Mouse (Mus musculus) layer of hippocampus, adult 8-10 months (tissue): ENCODE results near the gene Kctd21. TPM values are rescaled to one million over a fixed set of nuclear protein-coding genes. Genes with fewer than 3 reads are reported as not detected.

Source experiments
- DNase-seq, 2 experiments: peaks; one replicate each; pipeline ENCODE4 v3.0.0; 2022; ENCODE audit warnings: low spot score in 2 of 2
- total RNA-seq, 4 experiments: library from RNA; stranded (reverse); gene quantifications; 2 replicates each; pipeline ENCODE4 v1.2.4; 2022

Gene Kctd21
- total RNA-seq, 4 experiments from 2014 or later = 11.1 to 16.0 (median 13.0) TPM

DNA sequence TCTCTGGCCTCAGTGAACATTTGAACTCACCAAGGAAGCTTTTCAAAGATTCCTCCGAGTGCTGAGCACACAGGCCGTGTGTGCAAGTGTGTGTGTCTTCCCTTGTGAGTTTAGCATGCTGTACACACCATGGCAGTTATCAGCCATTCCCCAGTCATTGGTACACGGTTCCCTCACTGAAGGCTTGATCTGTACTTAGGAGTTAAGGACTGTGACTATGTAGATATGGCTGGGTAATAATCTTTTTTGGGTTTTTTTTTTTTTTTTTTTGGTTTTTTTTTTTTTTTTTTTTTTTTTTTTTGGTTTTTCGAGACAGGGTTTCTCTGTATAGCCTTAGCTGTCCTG lies 14.7 kb downstream of the Kctd21 start:
- peak in 1 of 2 experiments; percentile 1 for DNase-seq

DNA sequence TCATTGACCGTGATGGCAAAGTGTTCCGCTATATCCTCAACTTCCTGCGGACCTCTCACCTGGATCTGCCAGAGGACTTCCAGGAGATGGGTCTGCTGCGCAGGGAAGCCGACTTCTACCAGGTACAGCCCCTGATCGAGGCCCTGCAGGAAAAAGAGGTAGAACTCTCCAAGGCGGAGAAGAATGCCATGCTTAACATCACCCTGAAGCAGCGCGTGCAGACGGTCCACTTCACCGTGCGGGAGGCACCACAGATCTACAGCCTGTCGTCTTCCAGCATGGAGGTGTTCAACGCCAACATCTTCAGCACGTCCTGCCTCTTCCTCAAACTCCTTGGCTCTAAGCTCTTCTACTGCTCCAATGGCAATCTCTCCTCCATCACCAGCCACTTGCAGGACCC lies 15.3 kb downstream of the Kctd21 start:
- peak in 1 of 2 experiments; percentile 3 for DNase-seq

DNA sequence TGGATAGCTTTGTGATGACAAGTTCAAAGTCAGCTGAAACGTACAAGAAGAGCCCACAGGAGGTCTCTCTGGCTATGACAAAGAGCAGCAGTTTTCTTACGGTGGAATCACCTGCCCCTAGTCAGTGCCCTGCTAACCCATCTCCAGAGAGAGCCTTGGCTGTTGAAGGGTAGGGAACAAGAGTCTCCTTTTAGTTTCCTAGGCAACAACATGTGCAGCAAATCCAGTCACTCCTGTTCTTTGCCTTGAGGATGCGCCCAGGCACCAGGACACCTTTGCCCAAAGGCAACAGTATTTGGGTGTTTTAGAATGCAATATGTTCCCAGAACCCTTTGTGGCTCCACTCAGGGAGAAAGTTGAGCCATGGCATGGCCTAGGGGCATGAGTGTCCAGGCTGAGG lies 16.2 kb downstream of the Kctd21 start:
- no peak for DNase-seq

DNA sequence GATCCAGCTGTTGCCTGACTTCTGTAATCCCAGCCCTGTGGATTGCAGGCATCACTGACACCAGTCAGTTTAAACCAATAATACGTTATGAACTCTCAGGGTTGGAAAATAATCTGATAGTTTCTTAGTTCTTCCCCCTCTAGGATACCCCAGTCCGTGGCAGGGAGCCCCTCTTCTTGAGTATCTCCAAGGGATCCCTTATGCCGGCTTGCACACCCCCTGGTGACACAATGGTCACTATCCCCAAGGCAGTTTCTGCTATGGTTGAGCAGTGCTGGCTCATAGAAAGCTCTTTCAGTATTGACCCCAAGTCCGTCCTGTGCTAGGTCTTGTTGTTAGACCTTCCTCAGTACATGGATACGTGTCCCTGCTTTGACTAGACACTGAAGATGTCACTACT lies 16.7 kb downstream of the Kctd21 start:
- no peak for DNase-seq

DNA sequence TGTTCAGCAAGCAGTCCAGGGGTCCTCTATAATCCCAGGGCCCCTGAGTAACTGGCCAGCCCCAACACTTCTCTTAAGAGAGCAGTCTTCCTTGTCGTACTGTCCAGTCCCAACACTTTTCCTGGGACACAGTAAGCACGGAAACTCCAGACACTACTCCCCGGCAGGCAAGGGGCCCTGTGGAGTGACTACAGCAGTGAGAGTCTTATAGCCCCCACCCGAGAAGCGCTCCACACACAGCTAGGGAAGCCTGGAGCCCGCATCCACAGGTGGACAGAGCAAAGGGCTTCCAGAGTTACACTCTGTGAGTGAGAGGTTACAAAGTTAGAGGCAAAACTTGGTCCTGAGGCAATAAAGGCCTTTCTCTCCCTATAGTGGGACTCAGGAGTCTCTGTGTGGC lies 17.3 kb downstream of the Kctd21 start:
- no peak for DNase-seq

DNA sequence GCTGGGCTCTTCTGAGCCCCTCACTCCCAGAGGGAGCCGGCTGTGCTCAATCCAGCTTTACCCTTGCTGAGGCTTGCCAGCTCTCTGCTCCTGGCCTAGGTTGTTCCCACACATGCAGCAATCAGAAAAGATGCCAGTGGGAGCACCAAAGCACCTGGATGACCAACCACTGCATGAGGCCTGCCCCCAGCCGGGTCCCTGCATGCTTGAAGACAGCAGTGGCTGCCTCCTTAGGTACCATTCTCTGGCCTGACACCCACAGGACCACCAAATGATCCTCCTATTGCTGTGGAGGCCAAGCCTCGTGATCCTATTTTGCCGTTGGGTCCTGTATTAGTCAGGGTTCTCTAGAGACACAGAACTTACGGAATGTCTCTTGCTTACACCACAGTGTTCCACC lies 18.8 kb downstream of the Kctd21 start:
- DNase-seq = no peak

DNA sequence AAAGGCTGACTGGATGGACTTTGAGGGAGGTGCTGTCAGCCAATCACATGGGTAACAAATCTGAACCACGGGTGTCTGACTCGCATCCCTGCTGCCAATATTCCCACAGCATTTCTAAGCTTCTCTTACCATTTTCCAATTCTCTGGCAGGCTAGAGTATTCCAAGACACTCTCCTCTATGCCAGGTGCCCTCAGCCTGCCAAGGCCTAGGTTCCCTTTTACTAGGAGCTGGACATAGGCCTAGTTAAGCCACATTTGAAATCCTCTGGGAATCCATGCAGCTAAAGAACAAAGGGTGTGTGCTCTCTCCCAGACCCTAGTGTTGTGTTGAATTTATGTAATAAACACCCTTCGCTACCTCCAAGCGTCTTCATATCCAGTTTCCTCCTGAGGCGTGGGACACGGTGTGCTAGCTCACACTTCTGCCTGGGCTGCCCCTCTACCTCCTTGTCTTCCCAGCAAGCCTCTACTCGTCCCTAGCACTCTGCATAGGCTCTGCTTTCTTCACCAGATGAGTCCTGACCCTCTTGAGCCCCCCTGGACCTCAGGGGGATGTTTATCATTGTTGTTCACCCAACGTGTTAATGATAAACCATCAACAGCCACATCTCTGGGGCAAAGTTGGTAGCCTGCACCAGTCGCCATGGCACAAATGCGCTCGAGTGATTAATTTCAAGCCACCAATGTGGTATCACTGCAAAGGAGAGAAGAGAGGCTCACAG lies 19.8 kb downstream of the Kctd21 start:
- no peak for DNase-seq

DNA sequence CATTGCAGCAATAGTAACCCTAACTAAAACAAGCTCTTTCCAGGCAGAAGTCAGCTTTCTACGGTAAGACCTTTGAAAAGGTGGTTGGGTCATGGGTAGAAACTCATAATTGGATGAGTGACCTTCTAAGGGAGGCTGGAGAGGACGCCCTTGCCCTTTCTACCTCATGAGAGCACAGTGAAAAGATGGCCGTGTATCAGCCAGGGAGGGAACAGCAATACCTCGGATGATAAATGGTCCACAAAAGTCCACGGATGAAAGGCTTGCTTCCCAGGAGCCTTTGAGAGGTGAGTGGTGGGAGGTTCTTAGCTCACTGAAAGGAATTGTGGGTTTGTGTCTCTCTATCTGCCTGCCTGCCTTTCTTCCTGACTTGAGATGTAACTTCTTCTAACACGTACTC lies 21.2 kb downstream of the Kctd21 start:
- DNase-seq = no peak

DNA sequence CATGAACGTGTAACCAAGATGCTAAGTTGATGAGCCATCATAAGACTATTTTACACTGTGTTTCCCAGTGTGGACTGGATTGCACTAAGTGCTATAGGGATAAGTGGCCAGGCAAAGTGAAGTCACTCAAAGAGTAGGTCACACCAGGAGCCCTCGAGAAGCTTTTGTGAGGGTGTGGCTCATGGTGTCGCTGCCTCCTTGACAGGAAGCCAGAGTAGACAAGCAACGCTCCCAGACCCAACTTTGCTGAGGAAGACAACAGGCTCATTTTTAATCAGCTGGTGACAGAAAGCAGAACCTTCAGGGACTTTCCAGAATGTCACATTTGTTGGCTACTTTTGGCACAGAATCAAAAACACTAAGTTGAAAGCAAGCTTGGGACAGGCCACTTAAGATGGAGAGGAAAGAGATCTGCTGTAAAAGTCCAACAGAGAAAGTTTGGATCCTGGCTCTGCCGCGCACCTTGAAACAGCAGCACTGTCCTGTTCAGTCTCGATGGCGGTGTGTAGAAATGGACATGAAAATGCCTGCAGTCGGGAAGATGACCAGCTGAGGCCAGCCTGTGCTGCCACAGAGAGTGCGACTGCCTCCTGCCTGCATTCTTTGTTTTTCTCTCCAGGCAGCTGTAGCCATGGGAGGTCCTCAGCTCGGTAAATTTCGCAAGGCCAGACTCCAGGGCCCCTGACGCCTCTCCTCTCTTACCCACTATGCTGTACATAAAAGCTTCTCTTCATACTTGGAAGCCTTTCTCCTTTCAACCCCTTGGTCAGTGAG lies 23.1 kb downstream of the Kctd21 start:
- no peak for DNase-seq

DNA sequence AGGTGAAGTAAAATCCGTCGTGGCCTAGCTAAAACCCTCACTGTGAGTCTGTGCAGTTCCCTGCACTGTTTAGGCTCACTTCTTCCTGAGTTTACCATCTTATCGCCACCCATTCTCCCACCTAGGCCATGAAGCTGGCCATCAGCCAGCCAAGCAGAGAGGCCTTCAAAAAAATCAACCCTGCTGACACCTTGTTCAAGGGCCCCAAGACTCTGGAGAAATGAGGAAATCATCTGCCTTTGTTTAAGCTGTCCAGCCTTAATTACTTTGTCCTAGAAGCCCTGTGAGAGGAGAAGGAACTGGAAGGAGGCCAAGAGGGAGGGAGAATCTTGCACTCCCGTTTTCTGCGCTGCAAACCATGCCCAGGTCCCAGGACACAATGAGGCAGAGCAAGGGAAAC lies 24.1 kb downstream of the Kctd21 start:
- no peak for DNase-seq

DNA sequence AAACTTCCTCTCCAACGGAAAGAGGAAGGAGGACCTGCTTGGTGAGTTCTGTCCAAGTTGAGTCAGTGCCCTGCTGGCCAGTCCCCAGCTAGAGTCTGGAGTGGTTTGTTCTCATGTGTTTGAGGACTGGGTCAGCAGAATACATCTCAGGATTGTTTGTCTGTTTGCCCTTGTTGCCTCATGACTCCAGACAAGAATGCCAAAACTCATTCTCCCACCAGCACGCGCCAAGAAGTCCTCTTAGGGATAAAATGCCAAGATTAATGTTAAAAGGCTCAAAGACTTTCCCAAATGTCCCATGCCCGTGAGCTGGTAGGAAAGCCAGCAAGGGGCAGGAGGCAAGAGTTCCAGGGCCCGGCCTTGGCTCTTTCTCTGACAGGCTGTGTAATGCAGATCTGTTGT lies 24.7 kb downstream of the Kctd21 start:
- DNase-seq = peak; percentile 38 to 54

DNA sequence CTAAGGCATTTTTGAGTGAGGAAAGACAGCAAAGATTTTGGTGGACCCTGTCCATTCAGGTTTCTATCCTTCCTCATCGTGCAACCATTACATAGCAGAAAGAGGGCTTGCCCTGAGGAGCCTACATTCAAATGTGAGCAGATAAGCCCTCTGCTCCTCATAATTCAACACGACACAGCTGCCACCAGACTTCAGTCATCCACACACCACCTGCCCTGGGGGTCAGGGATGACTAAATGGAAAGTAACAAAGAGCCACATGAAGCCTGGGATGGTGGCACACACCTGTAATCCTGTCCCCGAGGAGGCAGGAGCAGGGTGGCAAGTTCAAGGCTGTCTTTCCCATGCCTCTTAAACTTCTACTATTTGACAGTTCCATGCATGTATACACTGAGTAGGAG lies 25.7 kb downstream of the Kctd21 start:
- no peak for DNase-seq

DNA sequence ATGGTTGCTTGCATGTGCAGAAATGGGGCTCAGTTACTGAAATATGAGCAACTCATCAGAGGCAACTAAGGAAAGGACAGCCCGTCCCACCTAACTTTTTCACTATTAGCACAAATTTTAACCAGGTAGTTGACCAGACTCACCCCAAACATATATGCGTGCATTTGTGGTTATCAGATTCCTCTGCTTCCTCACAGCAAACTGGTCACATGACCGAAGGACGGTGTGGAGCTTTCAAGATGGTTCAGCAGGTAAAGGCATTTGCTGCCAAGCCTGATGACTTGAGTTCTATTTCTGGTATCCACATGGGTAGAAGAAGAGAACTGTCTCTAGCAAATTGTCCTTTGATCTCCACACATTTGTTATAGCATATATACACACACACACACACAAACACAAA lies 26.2 kb downstream of the Kctd21 start:
- no peak for DNase-seq

DNA sequence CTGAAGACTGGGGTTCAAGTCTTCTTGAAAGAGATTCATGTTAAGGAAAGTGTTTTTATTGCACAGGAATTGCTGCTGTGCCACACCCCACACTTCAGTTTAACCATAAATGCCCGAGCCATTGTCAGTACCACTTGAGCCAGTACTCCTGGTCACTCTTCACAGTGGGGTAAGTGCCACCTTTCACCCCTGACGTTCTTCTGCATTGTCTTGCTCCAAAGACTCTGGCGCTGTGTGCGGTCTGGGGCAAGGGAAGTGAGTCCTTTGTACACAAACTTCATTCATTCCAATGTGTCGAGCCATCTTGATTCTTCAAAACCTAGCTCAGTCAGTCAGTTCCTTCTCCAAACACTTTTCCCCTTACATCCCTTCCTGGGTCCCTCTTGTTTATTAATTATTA lies 28.0 kb downstream of the Kctd21 start:
- DNase-seq = no peak

DNA sequence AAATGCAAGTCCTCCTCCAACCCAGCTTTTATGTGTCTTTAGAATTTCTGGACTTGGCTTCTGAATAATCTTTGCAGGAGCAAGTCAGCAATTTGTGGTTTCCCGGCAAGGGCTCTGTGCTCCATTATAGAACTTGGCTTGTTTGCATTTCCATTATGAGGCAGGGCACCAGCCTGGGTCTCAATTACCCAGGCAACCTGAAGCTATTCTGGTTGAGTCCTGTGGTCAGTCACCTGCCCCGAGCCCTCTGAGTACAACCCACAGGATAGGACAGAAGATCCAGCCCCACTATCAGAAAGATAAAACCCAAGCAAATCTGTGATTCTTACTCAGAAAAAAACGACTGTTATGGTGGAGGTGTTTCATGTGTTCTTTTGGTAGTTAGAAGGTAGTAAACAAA lies 28.8 kb downstream of the Kctd21 start:
- DNase-seq = no peak

DNA sequence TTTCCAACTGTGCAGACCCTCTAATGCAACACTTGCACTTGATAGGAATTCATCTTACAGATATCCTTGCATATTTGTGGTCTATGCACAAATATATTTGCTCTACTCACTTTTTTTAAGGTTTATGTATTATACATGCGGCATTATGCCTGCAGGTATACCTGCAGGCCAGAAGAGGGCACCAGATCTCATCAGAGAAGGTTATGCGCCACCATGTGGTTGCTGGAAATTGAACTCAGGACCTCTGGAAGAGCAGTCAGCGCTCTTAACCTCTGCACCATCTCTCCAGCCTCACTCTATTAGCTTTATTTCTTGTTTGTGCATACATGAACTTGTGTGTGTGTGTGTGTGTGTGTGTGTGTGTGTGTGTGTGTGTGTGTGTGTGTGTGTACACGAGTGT lies 29.3 kb downstream of the Kctd21 start:
- DNase-seq = no peak

DNA sequence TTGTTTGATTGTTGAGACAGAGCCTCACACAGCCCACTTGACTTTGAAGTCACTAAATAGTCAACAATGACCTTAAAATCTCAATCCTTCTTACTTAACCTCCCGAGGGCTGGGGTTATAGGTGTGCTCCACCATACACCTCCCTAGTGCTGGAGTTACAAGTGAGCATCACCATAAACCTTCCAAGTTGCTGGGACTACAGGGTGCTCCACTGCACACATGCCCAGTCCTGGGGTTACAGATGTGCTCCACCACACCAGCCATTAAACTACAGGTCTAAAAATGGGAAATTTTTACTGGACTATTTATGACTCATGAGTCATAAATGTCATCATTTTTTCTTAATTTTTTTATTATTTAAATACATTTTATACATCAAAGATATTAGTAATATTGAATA lies 33.8 kb downstream of the Kctd21 start:
- no peak for DNase-seq

DNA sequence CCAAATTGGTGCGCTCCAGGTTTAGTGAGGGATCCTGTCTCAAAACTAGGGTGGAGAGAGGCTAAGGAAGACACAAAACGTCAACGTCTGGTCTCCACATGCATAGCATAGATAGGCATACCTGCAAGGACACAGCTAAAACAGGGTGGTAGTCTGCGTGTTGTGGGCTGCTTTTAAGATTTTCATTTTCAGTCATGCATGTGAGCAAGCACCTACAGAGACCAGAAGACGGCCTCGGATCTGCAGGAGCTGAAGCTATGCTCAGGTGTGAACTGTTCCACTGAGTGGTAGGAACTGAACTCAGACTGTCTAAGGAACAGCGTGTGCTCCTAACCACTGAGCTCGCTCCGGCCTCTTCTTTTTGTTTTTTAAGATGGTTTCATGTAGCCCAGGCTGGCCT lies 43.0 kb downstream of the Kctd21 start:
- DNase-seq = no peak

DNA sequence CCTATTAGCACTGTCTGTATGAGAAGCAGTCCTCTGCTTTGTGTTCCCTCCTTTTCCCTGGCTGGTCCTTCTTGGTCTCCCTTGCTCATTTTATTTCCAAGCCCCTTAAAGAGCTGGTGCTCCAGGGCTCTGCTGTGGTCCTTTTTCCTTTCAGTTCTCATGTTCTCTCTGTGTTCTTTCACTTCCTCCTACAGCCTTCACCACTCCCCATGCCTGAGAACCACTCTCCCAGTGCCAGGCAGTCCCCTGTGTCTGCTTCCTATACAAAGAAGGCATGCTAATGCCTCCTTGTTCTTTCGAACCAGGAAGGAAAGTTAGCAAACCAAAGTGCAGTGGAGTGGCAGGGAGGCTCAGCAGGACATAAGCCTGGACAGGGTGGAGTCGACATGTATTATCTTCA lies 43.8 kb downstream of the Kctd21 start:
- DNase-seq = no peak

DNA sequence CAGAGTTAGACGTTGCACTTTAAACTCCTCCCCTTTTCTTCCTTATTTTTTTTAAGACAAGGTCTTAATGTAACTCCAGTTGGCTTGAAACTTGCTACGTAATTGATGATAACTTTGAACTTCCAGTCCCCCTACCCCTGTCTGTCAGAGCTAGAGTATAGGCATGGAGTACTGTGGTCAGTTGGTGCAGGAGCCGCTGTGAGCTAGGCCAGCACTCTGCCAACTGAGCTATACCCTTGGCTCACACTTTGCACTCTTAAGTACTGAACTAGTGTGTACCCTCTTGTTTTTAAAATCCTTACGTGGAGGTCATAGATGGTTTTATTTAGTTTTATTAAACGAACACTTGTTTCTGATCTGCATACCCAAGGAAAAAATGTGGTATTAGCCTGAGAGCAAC lies 47.2 kb downstream of the Kctd21 start:
- no peak for DNase-seq

DNA sequence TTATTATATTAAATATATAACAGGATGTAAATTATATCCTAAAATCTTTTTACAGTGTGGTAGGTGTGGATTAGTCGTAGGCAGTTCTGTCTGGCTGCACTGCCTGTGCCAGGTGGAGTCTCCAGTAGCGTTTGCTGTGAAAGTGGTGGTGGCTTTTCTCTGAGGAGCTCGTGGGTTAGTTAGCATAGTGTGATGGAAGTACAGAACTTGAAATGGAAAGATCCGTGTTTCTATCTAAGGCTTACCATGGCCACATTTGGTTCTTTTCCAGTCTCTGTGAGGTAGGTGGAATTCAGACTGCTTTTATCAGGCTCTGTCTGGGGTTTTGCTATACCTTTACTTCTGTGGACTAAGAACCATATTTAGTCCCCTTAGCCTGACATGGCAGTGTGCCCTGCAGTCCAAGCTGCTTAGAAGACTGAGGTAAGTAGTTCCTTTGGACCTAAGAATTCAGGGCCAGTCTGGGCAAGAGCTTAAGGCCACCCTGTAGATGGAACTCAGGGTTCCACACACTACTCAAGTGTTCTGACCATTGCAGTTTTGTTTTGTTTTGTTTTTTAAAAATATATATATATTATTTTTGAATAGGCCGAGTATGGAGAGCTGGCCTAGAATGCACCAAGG lies 48.5 kb downstream of the Kctd21 start:
- DNase-seq = no peak

DNA sequence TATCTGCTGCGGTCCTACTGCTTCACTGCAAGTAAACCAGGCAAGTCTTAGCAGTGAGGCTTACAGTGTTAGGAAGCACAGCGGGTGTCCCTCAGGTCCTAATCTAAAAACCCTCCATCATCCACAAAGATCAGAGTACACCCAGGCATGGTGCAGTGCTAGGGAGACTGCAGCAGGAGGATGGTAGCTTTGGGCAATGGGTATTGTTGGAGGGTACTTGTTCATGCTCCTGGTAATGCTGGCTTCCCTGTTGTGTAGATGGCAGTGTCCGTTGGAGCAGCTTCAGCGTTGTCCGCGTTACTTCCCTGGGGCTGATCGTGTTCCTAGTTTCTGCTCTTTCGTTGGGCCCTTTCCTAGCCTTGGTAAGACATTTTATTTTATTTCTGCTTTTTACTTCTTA lies 50.5 kb downstream of the Kctd21 start:
- DNase-seq = no peak
